Mouse (Mus musculus): ENCODE measurements around the gene Bak1.

Bak1 gene

GRCm38 (mm10) chr17:27056812-27057516 is 28.2 kb upstream of the Bak1 start, which contains the start of gene Itpr3:
Itpr3 (plus strand) TSS chr17:27057304.
- in situ Hi-C loops (cut with MboI; ENCODE audit: low pct_unique_long_range_greater_than_20kb in 1 of 2, low sequenced_read_pairs in 2 of 2, unreplicated experiment in 1 of 2) = no loop called here

- in situ Hi-C loops (cut with MboI; ENCODE audit: low pct_unique_long_range_greater_than_20kb in 1 of 2, low sequenced_read_pairs in 2 of 2, unreplicated experiment in 1 of 2) = no loop called here
Measured at GRCm38 (mm10) chr17:27056170-27056569, 27.4 kb upstream of the Bak1 start.

DNA sequence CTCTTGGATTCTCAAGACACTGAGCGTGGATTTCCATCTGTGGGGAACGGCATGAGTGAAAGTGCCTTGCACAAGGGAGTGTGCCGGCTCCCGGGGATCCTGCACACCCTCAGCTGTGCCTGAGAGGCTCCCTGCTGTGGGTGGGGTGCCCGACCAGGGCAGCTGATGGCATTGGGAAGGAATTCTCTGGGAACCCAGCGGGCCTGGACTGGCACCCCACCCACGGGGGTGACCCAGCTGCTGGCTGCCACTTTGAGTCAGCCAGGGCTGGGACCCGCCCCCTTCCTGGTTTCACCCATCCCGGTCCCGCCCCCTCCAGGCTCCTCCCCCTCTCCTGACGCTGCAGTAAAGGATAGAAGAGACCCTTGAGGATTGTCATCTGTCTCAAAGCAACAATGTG is 22.7 kb upstream of the Bak1 start:
- in situ Hi-C loops (cut with MboI; ENCODE audit: low pct_unique_long_range_greater_than_20kb in 1 of 2, low sequenced_read_pairs in 2 of 2, unreplicated experiment in 1 of 2) = no loop called here

DNA sequence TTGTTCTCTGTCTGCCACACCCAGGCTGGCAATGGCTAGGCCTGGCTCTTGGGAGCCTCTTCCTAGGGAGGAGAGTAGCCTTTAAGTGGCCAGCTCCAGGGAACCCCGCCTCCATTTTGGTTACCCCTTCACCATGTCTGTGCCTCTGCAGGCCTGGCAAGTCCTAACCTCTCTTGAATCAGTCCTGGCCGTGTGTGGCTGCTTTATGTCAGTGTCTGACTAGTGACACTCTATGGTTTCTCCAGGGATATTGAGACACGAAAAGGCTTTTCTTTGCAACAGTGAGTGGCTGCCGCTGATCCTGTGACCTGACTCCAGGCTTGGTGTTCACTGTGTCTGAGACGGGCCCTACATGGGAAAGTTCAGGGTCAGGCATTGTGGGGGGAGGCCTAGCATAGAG is 22.0 kb upstream of the Bak1 start:
- in situ Hi-C loops (cut with MboI; ENCODE audit: low pct_unique_long_range_greater_than_20kb in 1 of 2, low sequenced_read_pairs in 2 of 2, unreplicated experiment in 1 of 2) = no loop called here

GRCm38 (mm10) chr17:27048445-27049239 is 19.8 kb upstream of the Bak1 start:
- in situ Hi-C loops (cut with MboI; ENCODE audit: low pct_unique_long_range_greater_than_20kb in 1 of 2, low sequenced_read_pairs in 2 of 2, unreplicated experiment in 1 of 2) = loop anchor here in 1 of 2 experiments (5.0 kb wide), 1 partner anchor 39 kb away; no protein-coding TSS in a partner anchor

DNA sequence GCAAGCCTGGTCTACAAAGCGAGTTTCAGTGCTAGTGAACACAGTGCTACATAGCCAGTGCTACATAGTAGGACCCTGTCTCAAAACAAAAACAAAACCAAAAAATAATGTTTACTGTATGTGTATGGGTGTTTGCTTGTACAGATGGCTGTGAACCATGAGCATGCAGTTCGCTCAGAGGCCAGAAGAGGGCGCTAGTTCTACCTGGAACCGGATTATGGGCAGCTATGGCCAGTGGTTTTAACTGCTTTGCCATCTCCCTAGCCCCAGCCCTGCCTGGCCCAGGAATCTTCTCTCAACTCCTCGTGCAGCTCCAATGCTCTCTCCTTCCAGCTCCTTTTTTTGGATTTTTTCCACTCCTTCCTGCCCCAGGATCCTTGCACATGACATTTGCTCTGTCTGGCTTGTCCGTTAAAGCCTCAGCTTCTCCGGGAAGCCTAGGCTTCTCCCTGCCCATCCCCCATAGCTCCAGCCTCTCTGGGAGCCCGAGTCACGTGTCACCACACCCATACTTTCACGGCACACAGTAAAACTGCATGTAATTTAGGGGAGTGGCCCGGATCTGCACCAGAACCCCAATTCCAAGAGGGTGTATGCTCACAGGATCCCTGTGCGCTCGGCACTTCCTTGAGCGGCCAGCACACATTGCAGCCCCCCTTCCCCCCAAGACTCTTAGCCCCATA is 19.1 kb upstream of the Bak1 start:
- in situ Hi-C loops (cut with MboI; ENCODE audit: low pct_unique_long_range_greater_than_20kb in 1 of 2, low sequenced_read_pairs in 2 of 2, unreplicated experiment in 1 of 2) = loop anchor here in 1 of 2 experiments (5.0 kb wide), 1 partner anchor 39 kb away; no protein-coding TSS in a partner anchor

GRCm38 (mm10) chr17:27045164-27045563 is 16.4 kb upstream of the Bak1 start:
- in situ Hi-C loops (cut with MboI; ENCODE audit: low pct_unique_long_range_greater_than_20kb in 1 of 2, low sequenced_read_pairs in 2 of 2, unreplicated experiment in 1 of 2) = loop anchor here in 1 of 2 experiments (5.0 kb wide), 1 partner anchor 42 kb away; no protein-coding TSS in a partner anchor

- in situ Hi-C loops (cut with MboI; ENCODE audit: low pct_unique_long_range_greater_than_20kb in 1 of 2, low sequenced_read_pairs in 2 of 2, unreplicated experiment in 1 of 2) = no loop called here
Measured at GRCm38 (mm10) chr17:27042840-27043239, 14.0 kb upstream of the Bak1 start.

- in situ Hi-C loops (cut with MboI; ENCODE audit: low pct_unique_long_range_greater_than_20kb in 1 of 2, low sequenced_read_pairs in 2 of 2, unreplicated experiment in 1 of 2) = no loop called here
Measured at GRCm38 (mm10) chr17:27041787-27042055, 12.9 kb upstream of the Bak1 start.

- in situ Hi-C loops (cut with MboI; ENCODE audit: low pct_unique_long_range_greater_than_20kb in 1 of 2, low sequenced_read_pairs in 2 of 2, unreplicated experiment in 1 of 2) = no loop called here
Measured at GRCm38 (mm10) chr17:27041046-27041786, 12.4 kb upstream of the Bak1 start.

DNA sequence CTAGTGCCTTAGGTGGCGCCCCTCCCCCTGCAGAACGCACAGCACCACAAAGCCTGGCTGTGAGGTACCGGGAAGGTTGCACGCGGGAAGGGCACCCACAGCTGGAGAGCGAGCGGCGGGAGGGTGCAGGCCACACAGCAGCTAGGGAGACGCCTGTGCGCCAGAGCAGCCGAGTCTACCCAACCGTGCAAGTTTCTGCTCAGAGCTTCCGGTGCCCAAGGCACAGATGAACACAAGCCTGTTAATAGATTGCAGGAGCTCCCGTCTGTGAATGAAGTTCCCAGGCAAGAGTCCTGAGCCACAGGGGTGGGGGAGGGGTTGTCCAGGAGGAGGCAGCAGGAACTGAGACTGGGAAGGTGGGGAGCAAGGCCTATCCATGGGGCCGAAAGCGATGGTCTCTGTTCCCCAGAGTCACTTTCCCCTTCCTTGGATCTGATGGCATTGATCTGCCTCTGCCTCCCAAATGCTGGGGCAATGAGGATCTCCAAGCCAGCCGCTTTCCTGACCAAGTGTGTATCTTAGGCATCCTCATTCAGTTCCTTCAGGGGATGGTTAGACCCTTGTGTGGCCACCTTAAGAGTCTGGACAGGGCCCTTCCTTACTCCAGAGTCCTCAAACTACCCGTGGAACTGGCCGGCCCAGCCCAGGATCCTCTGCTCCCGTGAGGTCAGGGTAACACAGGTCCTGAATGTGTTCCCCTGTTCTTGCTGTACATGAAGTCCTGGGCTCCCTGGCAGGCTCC is 11.7 kb upstream of the Bak1 start:
- in situ Hi-C loops (cut with MboI; ENCODE audit: low pct_unique_long_range_greater_than_20kb in 1 of 2, low sequenced_read_pairs in 2 of 2, unreplicated experiment in 1 of 2) = no loop called here

GRCm38 (mm10) chr17:27039432-27040102 is 10.8 kb upstream of the Bak1 start:
- in situ Hi-C loops (cut with MboI; ENCODE audit: low pct_unique_long_range_greater_than_20kb in 1 of 2, low sequenced_read_pairs in 2 of 2, unreplicated experiment in 1 of 2) = no loop called here

- in situ Hi-C loops (cut with MboI; ENCODE audit: low pct_unique_long_range_greater_than_20kb in 1 of 2, low sequenced_read_pairs in 2 of 2, unreplicated experiment in 1 of 2) = no loop called here
Measured at GRCm38 (mm10) chr17:27038335-27039050, 9.7 kb upstream of the Bak1 start.

DNA sequence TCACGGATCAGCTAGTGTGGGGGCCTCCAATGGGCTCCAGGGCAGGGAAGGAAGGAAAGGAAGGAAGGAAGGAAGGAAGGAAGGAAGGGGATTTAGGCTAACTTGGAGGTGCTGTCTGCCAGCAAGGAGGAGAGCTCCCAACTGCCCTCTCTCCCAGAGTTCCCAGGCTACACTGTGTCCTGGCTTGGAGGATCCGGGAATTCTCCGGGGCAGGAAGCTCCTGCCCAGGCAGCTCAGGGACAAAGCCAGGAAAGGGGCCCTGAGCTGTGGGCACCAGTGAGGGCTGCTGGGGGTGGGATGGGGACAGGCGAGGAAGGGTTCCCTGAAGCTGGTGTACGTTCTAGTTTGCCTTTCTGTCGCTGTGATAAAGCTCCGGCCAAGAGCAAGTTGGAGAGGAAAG is 7.7 kb upstream of the Bak1 start:
- in situ Hi-C loops (cut with MboI; ENCODE audit: low pct_unique_long_range_greater_than_20kb in 1 of 2, low sequenced_read_pairs in 2 of 2, unreplicated experiment in 1 of 2) = no loop called here

DNA sequence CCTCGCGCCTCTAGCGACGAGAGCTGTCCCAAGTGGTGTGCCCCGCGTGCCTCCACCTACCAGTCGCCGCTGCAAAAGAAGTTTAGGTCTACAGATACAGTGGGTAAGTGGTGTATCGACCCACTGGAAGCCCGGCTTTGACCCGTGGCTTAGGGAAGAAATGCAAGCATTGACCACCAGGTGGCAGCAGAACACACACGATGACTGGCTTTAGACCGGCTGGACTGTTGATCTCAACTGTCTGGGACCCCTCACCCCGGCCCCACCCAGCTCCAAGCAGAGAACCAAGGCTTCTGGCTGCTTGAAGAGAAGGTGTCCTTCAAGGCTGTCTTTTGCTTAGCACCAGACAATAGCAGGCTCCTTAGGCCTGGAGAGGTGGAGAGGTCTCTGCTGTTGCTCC is 4.1 kb upstream of the Bak1 start:
- in situ Hi-C loops (cut with MboI; ENCODE audit: low pct_unique_long_range_greater_than_20kb in 1 of 2, low sequenced_read_pairs in 2 of 2, unreplicated experiment in 1 of 2) = loop anchor here in 1 of 2 experiments (5.0 kb wide), 1 partner anchor 74 kb away; no protein-coding TSS in a partner anchor

- in situ Hi-C loops (cut with MboI; ENCODE audit: low pct_unique_long_range_greater_than_20kb in 1 of 2, low sequenced_read_pairs in 2 of 2, unreplicated experiment in 1 of 2) = loop anchor here in 1 of 2 experiments (5.0 kb wide), 1 partner anchor 75 kb away; no protein-coding TSS in a partner anchor
Measured at GRCm38 (mm10) chr17:27032328-27032727, 3.5 kb upstream of the Bak1 start.

GRCm38 (mm10) chr17:27030896-27031295 is 2.1 kb upstream of the Bak1 start:
- in situ Hi-C loops (cut with MboI; ENCODE audit: low pct_unique_long_range_greater_than_20kb in 1 of 2, low sequenced_read_pairs in 2 of 2, unreplicated experiment in 1 of 2) = loop anchor here in 1 of 2 experiments (5.0 kb wide), 1 partner anchor 76 kb away; no protein-coding TSS in a partner anchor

Data from mouse embryonic stem cell (cell line).